Mouse (Mus musculus): ENCODE measurements around the gene Acsl1. TPM values are rescaled to one million over a fixed set of nuclear protein-coding genes. Genes with fewer than 3 reads are reported as not detected.
A peak's percentile ranks its signal among the peaks of the same experiment; 100 is the strongest.
"Not testable (repeated sequence)": the region's sequence is repeated elsewhere in the genome, so short reads cannot be mapped to it uniquely, and the experiment has no call there.

Acsl1 gene
- polyA plus RNA-seq, 1 experiment from 2014 or later = 23.3 TPM

DNA sequence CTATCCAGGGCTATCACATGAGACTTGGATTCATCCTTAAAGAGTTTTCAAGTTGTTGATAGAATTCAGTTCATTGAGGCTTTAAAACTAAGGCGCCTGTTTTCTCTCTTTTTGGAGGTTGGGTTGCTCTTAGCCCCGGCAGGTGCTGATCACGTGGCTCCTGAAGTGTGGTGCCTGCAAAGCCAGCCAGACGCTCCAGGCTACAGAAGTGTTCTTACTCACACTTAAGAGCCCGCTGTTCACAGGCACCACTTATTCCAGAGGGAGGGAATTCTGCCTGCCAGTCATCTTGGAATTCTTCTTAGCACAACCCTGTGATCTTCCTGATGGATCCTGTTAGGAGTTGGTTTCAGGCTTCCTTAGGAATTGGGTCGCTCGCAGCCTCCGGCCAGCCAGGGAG is 97.1 kb downstream of the Acsl1 start:
- 78% methylated on average over 8 of the region's 8 CpGs for WGBS
- H3K36me3 ChIP-seq = peaks cover 30% of the 10 kb centered on the region

DNA sequence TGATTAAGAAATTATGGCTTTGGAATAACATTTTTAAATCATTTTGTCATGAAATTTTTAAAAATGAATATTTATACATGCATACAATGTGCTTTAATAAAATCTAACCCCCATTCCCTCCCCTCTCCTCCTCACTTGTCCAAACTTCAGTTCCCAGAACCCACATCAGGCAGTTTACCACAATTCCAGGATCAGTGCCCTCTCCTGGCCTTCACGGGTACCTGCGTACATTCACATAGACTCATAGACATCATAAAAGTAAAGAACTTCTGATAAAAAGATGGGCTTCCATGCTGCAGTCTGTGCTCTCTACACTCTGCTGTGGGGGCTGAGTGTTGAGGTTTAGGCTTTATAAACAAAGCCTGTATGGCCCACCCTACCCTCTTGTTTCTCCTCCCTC is 98.1 kb downstream of the Acsl1 start:
- Histone ChIP-seq H3K4me3 (no peak overlapping the region), H3K9ac (no peak overlapping the region), H3K27me3 (replicated peaks) (no peaks in the 10 kb centered on the region), H3K27ac (ENCODE audit: poor library complexity, severe bottlenecking) (no peak overlapping the region), H3K36me3 (peaks cover 28% of the 10 kb centered on the region), H3K4me2 (no peak overlapping the region), H3K4me1 (replicated peaks) (no peaks in the 10 kb centered on the region), H3K9me3 (replicated peaks) (no peaks in the 10 kb centered on the region)
- 82% methylated on average over 2 of the region's 2 CpGs for WGBS
- ATAC-seq (ENCODE audit: insufficient number of reproducible peaks, low FRiP score) = no peak

More for the DNA sequence above, 97.1 kb downstream of the Acsl1 start:
- no peak overlapping the region for H3K27ac ChIP-seq (ENCODE audit: poor library complexity, severe bottlenecking)
- H3K4me2 ChIP-seq = no peak overlapping the region
- no peaks in the 10 kb centered on the region for H3K9me3 ChIP-seq (replicated peaks)
- H3K27me3 ChIP-seq (replicated peaks) = no peaks in the 10 kb centered on the region
- no peak overlapping the region for H3K9ac ChIP-seq
- no peak overlapping the region for H3K4me3 ChIP-seq
- ATAC-seq (ENCODE audit: insufficient number of reproducible peaks, low FRiP score) = no peak
- no peaks in the 10 kb centered on the region for H3K4me1 ChIP-seq (replicated peaks)

DNA sequence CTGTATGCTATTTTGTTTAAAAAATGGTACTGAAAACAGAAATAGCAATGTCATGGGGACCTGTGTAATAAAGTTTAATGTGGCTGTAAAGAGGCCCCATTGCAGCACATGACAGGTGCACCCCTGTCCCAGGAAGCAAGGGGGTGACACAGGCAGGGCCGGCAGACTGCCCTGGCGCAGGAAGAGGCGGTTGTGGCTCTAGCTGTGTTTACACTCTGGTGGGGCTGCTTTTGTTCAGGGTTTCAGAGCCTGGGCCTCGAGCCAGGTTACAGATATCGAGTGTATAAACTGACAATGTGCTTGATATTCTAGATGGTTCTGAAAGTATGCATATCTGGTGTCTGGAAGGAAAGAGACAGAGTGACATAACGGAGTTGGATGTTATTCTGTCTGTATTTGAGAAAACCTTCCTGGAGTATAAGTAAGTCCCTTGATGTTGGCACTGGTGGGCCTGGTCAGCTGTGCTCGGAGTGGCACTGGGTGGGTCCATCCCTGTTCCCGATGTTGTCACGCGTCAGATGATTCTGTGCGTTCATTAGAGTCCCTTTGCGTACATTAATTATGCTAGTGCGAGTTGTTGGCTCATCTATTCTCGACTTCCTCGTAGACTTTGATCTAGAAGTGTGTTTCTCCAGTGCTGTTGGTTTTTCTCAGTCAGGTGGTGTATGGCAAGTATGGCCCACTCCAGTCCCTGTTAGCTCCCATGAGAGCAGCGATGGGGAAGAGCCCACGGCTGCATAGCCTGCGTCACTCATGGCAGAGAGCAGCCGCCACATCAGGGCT is 99.0 kb downstream of the Acsl1 start:
- WGBS = 86% methylated on average over 19 of the region's 19 CpGs
- peak; percentile 58 for ATAC-seq (ENCODE audit: insufficient number of reproducible peaks, low FRiP score)
- Histone ChIP-seq H3K27ac (ENCODE audit: poor library complexity, severe bottlenecking) (0 out of 2 replicates have a peak overlapping the region, but pooled peaks have one; percentile 0), H3K27me3 (replicated peaks) (no peaks in the 10 kb centered on the region), H3K9ac (no peak overlapping the region), H3K36me3 (peaks cover 33% of the 10 kb centered on the region), H3K4me2 (no peak overlapping the region), H3K4me3 (no peak overlapping the region), H3K4me1 (replicated peaks) (no peaks in the 10 kb centered on the region), H3K9me3 (replicated peaks) (no peaks in the 10 kb centered on the region)

DNA sequence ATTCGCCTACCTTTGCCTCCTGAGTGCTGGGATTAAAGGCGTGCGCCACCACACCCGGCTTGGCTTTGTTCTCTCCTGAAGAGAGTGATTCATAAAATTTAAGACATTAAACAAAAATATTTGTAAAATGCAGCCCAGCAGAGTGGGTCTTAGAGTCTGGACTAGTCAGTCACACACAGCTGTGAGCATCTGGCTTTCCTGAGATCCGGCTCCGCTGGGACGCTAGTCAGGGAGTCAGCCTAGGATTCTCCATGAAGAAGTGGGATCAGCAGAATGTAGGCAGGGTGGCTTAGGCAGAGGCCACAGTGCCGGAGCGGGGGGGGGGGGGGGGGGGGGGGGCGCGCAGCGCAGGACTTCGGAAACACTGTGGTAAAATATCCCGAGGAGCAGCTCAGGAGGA is 99.8 kb downstream of the Acsl1 start:
- H3K27me3 ChIP-seq (replicated peaks) = no peaks in the 10 kb centered on the region
- H3K4me1 ChIP-seq (replicated peaks) = no peaks in the 10 kb centered on the region
- no peak overlapping the region for H3K9ac ChIP-seq
- H3K36me3 ChIP-seq = peaks cover 36% of the 10 kb centered on the region
- H3K4me3 ChIP-seq = no peak overlapping the region
- H3K9me3 ChIP-seq (replicated peaks) = no peaks in the 10 kb centered on the region
- WGBS = 92% methylated on average over 9 of the region's 14 CpGs
- no peak overlapping the region for H3K27ac ChIP-seq (ENCODE audit: poor library complexity, severe bottlenecking)
- no peak for ATAC-seq (ENCODE audit: insufficient number of reproducible peaks, low FRiP score)
- no peak overlapping the region for H3K4me2 ChIP-seq

DNA sequence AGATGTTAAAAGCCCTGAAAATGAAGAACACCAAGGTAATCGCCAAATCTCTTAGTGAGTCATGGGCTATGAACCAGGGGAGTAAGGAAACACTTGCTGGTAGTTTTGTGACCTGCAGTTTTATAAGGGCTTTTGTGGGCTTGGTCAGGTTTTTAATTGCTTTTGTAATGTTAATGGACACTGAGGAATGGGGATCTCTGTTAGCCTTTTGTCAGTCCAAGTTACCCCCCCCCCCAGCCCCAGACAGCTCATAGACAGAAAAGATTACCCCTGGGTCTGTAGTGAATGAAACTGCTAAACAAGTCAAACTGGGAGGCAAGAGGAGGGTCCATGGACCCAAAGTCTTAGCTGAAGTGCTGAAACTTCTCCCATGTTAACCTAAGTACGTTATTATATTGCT is 102.6 kb downstream of the Acsl1 start:
- no peaks in the 10 kb centered on the region for H3K27me3 ChIP-seq (replicated peaks)
- 92% methylated on average over 2 of the region's 2 CpGs for WGBS
- H3K36me3 ChIP-seq = peaks cover 55% of the 10 kb centered on the region
- ATAC-seq (ENCODE audit: insufficient number of reproducible peaks, low FRiP score) = no peak
- no peaks in the 10 kb centered on the region for H3K9me3 ChIP-seq (replicated peaks)
- H3K27ac ChIP-seq (ENCODE audit: poor library complexity, severe bottlenecking) = no peak overlapping the region
- no peak overlapping the region for H3K9ac ChIP-seq
- H3K4me3 ChIP-seq = no peak overlapping the region
- H3K4me2 ChIP-seq = no peak overlapping the region
- no peaks in the 10 kb centered on the region for H3K4me1 ChIP-seq (replicated peaks)

DNA sequence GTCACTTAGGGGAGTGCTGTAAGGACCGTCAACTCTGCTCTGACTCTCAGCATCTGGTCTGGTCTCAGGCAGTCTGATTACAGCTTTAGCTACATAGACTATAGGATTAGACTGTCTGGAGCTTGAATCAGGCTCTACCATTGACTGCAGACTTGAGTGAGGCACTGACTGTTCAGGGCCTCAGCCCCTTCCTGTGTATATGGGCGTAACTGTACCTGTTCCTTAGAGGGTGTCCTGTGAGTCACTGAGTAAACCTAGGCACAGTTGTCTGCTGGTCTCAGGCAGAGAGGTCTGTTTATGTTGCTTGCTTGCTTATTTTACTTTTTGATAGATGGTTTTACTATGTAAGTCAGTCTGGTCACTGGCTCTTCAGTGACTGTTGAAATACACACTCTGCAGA is 103.1 kb downstream of the Acsl1 start:
- Histone ChIP-seq H3K27ac (ENCODE audit: poor library complexity, severe bottlenecking) (no peak overlapping the region), H3K4me1 (replicated peaks) (no peaks in the 10 kb centered on the region), H3K4me3 (no peak overlapping the region), H3K36me3 (peaks cover 60% of the 10 kb centered on the region), H3K9ac (no peak overlapping the region), H3K27me3 (replicated peaks) (no peaks in the 10 kb centered on the region), H3K9me3 (replicated peaks) (no peaks in the 10 kb centered on the region), H3K4me2 (no peak overlapping the region)
- 87% methylated on average over 2 of the region's 2 CpGs for WGBS
- ATAC-seq (ENCODE audit: insufficient number of reproducible peaks, low FRiP score) = no peak

DNA sequence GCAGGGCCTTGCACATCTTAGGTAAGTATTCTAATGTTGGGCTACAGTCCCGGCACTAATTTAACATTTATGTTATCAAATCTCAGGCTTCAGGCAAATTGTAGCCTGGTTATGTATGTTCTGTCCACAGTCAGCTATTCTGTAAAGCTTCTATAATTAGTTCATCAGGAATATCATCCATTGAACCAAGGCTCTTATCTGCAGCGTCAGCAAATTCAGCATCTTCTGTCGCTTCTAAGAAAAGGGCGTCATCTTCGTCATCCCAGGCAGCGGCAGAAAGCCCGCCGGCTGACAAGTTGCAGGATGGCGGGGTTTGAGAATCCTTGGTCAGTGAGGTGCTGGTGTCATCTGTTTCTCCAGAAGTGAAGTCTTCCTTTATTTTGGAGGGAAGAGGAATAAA is 108.0 kb downstream of the Acsl1 start:
- no peak overlapping the region for H3K9ac ChIP-seq
- WGBS = 91% methylated on average over 9 of the region's 9 CpGs
- no peak overlapping the region for H3K4me2 ChIP-seq
- H3K4me1 ChIP-seq (replicated peaks) = no peaks in the 10 kb centered on the region
- H3K4me3 ChIP-seq = no peak overlapping the region
- H3K27me3 ChIP-seq (replicated peaks) = no peaks in the 10 kb centered on the region
- no peak for ATAC-seq (ENCODE audit: insufficient number of reproducible peaks, low FRiP score)
- H3K27ac ChIP-seq (ENCODE audit: poor library complexity, severe bottlenecking) = no peak overlapping the region
- no peaks in the 10 kb centered on the region for H3K9me3 ChIP-seq (replicated peaks)
- H3K36me3 ChIP-seq = peaks cover 63% of the 10 kb centered on the region

DNA sequence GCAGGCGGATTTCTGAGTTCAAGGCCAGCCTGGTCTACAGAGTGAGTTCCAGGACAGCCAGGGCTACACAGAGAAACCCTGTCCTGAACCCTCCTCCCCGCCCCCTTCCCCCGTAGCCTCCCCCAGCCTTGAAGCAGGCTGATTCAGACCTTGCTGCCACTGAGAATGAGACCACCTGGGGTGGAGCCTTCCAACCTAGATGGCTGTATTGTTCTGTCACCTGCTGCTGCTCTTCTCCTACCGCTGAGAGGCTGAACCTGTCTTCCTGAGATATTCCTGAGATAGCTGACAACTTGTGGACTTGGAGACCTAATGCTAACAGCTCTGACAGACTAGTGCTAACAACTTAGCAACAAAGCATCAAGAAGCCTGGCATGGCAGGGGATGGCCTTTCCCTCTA is 113.5 kb downstream of the Acsl1 start:
- H3K36me3 ChIP-seq = peaks cover 29% of the 10 kb centered on the region
- ATAC-seq (ENCODE audit: insufficient number of reproducible peaks, low FRiP score); H3K27me3 ChIP-seq (replicated peaks); H3K4me1 ChIP-seq (replicated peaks); H3K4me3 ChIP-seq; H3K9ac ChIP-seq; H3K4me2 ChIP-seq; H3K27ac ChIP-seq (ENCODE audit: poor library complexity, severe bottlenecking); H3K9me3 ChIP-seq (replicated peaks): not testable (repeated sequence)
- WGBS = 48% methylated on average over 4 of the region's 4 CpGs

DNA sequence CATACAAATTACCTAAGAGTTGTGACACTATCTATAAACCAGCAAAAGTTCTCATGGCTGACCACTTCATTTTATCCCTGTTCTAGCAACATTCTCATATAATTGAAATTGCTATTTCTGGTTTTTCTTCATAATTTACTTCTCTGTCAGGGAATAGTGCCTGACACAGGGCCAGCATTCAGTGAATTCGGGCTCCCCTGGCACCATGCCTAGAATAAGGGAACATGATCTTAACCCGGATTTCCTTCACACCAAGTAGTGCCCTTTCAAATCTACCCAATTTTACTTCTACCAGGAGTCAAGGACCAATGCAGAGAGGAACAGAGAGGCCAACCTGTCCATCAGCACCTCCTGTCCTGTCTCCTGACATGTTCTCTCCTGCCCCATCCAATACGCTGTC is 114.7 kb downstream of the Acsl1 start:
- H3K36me3 ChIP-seq = peaks cover 24% of the 10 kb centered on the region
- no peaks in the 10 kb centered on the region for H3K4me1 ChIP-seq (replicated peaks)
- no peak overlapping the region for H3K4me2 ChIP-seq
- no peak overlapping the region for H3K4me3 ChIP-seq
- H3K27me3 ChIP-seq (replicated peaks) = no peaks in the 10 kb centered on the region
- H3K9me3 ChIP-seq (replicated peaks) = no peaks in the 10 kb centered on the region
- H3K9ac ChIP-seq = no peak overlapping the region
- 80% methylated on average over 3 of the region's 3 CpGs for WGBS
- ATAC-seq (ENCODE audit: insufficient number of reproducible peaks, low FRiP score) = no peak
- no peak overlapping the region for H3K27ac ChIP-seq (ENCODE audit: poor library complexity, severe bottlenecking)

Other genes with a start within 250 kb of the Acsl1 start
- gene Helt, start 176.4 kb upstream of the Acsl1 start, polyA plus RNA-seq (2016; fragmentation: Nextera tagmentation; extraction: Ambion mirVana) = not detected in 2 replicates
- 10.7 and 12.6 TPM in 2 replicates for gene Cenpu, start 81.0 kb downstream of the Acsl1 start, polyA plus RNA-seq (2016; fragmentation: Nextera tagmentation; extraction: Ambion mirVana)
- gene Primpol, start 146.2 kb downstream of the Acsl1 start, polyA plus RNA-seq (2016; fragmentation: Nextera tagmentation; extraction: Ambion mirVana) = 11.2 and 14.2 TPM in 2 replicates
- gene Casp3, start 146.3 kb downstream of the Acsl1 start, polyA plus RNA-seq (2016; fragmentation: Nextera tagmentation; extraction: Ambion mirVana) = 59.1 and 62.4 TPM in 2 replicates

Measured in heart, embryonic 12.5 days (tissue).